Mouse (Mus musculus) induced T-regulatory cell, adult 2 months (primary cell): ENCODE results near the gene Arl4d.

ENCODE experiments used
- DNase-seq: peaks from one replicate; pipeline ENCODE4 v3.0.0-alpha.2; 2012; ENCODE audit warnings: low read depth

Gene Arl4d

GRCm38 (mm10) chr11:101677655-101678054, 12.3 kb downstream of the Arl4d start:
- no peak for DNase-seq

GRCm38 (mm10) chr11:101678770-101679169, 13.4 kb downstream of the Arl4d start:
- DNase-seq, result no peak

- DNase-seq, result no peak
These were observed 14.6 kb downstream of the Arl4d start for GRCm38 (mm10) chr11:101679907-101680306.

GRCm38 (mm10) chr11:101680634-101681325, 15.4 kb downstream of the Arl4d start:
- no peak for DNase-seq

GRCm38 (mm10) chr11:101681968-101682367, 16.6 kb downstream of the Arl4d start:
- no peak for DNase-seq

- no peak for DNase-seq
These were observed 17.1 kb downstream of the Arl4d start for GRCm38 (mm10) chr11:101682410-101682960.

GRCm38 (mm10) chr11:101687351-101688301, 22.3 kb downstream of the Arl4d start:
- DNase-seq, result no peak

GRCm38 (mm10) chr11:101689701-101690113, 24.4 kb downstream of the Arl4d start:
- no peak for DNase-seq

GRCm38 (mm10) chr11:101690326-101690725, 25.0 kb downstream of the Arl4d start:
- DNase-seq, result no peak

- DNase-seq, result no peak
These were observed 30.7 kb downstream of the Arl4d start for GRCm38 (mm10) chr11:101695906-101696661.

- peak; percentile 40 for DNase-seq
These were observed 32.0 kb downstream of the Arl4d start for GRCm38 (mm10) chr11:101697156-101697861.

GRCm38 (mm10) chr11:101698114-101698513, 32.8 kb downstream of the Arl4d start:
- no peak for DNase-seq

GRCm38 (mm10) chr11:101699556-101699955, 34.2 kb downstream of the Arl4d start:
- DNase-seq, result no peak

- DNase-seq, result no peak
These were observed 34.6 kb downstream of the Arl4d start for GRCm38 (mm10) chr11:101699991-101700390.

- no peak for DNase-seq
These were observed 35.1 kb downstream of the Arl4d start for GRCm38 (mm10) chr11:101700446-101700845.

- no peak for DNase-seq
These were observed 38.7 kb downstream of the Arl4d start for GRCm38 (mm10) chr11:101704081-101704480.

GRCm38 (mm10) chr11:101706764-101707448, 41.6 kb downstream of the Arl4d start:
- DNase-seq, result no peak

- no peak for DNase-seq
These were observed 43.1 kb downstream of the Arl4d start for GRCm38 (mm10) chr11:101708482-101708881.

- DNase-seq, result no peak
These were observed 47.5 kb downstream of the Arl4d start for GRCm38 (mm10) chr11:101712811-101713210.

- no peak for DNase-seq
These were observed 48.7 kb downstream of the Arl4d start for GRCm38 (mm10) chr11:101714012-101714411.
